Mouse (Mus musculus): ENCODE measurements around the gene Cacna1b. TPM values are rescaled to one million over a fixed set of nuclear protein-coding genes. Genes with fewer than 3 reads are reported as not detected.

Cacna1b gene
- 0.63 and 1.5 TPM in 2 replicates for polyA plus RNA-seq (2014; fragmentation: Nextera tagmentation; extraction: Ambion mirVana)

GRCm38 (mm10) chr2:24763115-24763557 is at the start of gene Cacna1b:
Gene Cacna1b, minus strand, starts transcription at chr2:24763152.
- peak; percentile 89 for ATAC-seq (ENCODE audit: insufficient number of reproducible peaks, low FRiP score, low TSS enrichment, low read depth)
- peak within 1 kb of the TSS; percentile 99 for H3K4me2 ChIP-seq (ENCODE audit: low read depth, severe bottlenecking)
- DNase-seq (ENCODE audit: low spot score) = peak; percentile 83
- no peaks in the 10 kb centered on the region for H3K9me3 ChIP-seq (ENCODE audit: control insufficient read depth, low read length)
- no peak within 1 kb of the TSS for H3K9ac ChIP-seq (ENCODE audit: low read length)
- H3K4me3 ChIP-seq (ENCODE audit: low read depth, low read length) = peak within 1 kb of the TSS; percentile 39
- no peaks in the 10 kb centered on the region for H3K36me3 ChIP-seq (ENCODE audit: control insufficient read depth, insufficient read depth, low read length)
- no peak within 1 kb of the TSS for H3K27ac ChIP-seq (replicated peaks; ENCODE audit: low read depth, low read length)
- H3K4me1 ChIP-seq (ENCODE audit: control insufficient read depth, insufficient read depth, low read length) = peaks cover 7% of the 10 kb centered on the region
- H3K27me3 ChIP-seq (ENCODE audit: control insufficient read depth, insufficient read depth, low read length) = peaks cover 26% of the 10 kb centered on the region
- 0% methylated on average over 42 of the region's 42 CpGs for WGBS

DNA sequence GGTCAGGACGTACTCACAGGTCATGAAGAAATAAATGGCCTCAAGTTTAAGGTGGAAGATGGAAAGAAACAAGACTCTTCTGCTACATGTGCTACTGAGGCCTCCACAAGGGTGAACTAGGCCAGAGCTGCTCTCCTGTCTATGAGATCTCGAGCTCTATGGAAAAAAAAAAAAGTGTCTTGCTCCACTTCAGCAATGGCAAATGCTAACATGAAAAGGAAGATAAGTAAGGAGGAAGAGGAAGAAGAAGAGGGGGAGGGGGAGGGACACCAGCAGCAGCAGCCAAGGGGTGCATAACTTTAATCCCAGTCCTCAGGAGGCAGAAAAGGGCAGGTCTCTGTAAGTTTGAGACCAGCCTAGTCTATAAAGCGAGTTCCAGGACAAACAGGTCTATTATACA is 46.8 kb upstream of the Cacna1b start:
- DNase-seq (ENCODE audit: low spot score) (no peak), ATAC-seq (ENCODE audit: insufficient number of reproducible peaks, low FRiP score, low TSS enrichment, low read depth) (no peak)
- H3K27ac ChIP-seq (replicated peaks; ENCODE audit: low read depth, low read length) = no peak overlapping the region
- no peak overlapping the region for H3K9ac ChIP-seq (ENCODE audit: low read length)
- H3K4me2 ChIP-seq (ENCODE audit: low read depth, severe bottlenecking) = no peak overlapping the region
- H3K27me3 ChIP-seq (ENCODE audit: control insufficient read depth, insufficient read depth, low read length) = no peaks in the 10 kb centered on the region
- H3K4me3 ChIP-seq (ENCODE audit: low read depth, low read length) = no peak overlapping the region
- no peaks in the 10 kb centered on the region for H3K4me1 ChIP-seq (ENCODE audit: control insufficient read depth, insufficient read depth, low read length)
- H3K9me3 ChIP-seq (ENCODE audit: control insufficient read depth, low read length) = no peaks in the 10 kb centered on the region
- H3K36me3 ChIP-seq (ENCODE audit: control insufficient read depth, insufficient read depth, low read length) = peaks cover 20% of the 10 kb centered on the region
- WGBS = 88% methylated on average over 3 of the region's 3 CpGs

DNA sequence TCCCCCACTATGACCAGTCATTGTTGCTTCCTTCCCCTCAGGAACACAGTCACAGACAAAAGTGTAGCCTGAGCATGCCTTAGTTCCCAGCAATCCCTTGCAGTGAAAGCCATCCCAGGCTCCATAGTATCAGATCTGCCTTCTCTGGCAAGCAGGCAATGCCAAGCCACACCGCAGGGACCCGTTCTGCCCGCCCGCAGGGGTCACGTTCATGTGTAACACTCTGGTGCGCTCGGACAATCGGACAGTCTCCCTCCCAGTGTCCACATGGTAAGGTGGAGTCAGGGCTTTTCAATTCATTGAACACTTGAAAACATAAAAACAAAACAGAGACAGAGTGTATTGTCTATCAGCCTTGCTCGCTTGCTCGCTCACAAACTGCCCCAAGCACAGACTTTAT is 44.7 kb upstream of the Cacna1b start:
- ATAC-seq (ENCODE audit: insufficient number of reproducible peaks, low FRiP score, low TSS enrichment, low read depth) (no peak), DNase-seq (ENCODE audit: low spot score) (no peak)
- no peak overlapping the region for H3K4me2 ChIP-seq (ENCODE audit: low read depth, severe bottlenecking)
- no peaks in the 10 kb centered on the region for H3K27me3 ChIP-seq (ENCODE audit: control insufficient read depth, insufficient read depth, low read length)
- H3K4me3 ChIP-seq (ENCODE audit: low read depth, low read length) = no peak overlapping the region
- no peaks in the 10 kb centered on the region for H3K4me1 ChIP-seq (ENCODE audit: control insufficient read depth, insufficient read depth, low read length)
- H3K9ac ChIP-seq (ENCODE audit: low read length) = no peak overlapping the region
- whole genome bisulfite sequencing = 95% methylated on average over 10 of the region's 10 CpGs
- H3K27ac ChIP-seq (replicated peaks; ENCODE audit: low read depth, low read length) = no peak overlapping the region
- peaks cover 23% of the 10 kb centered on the region for H3K36me3 ChIP-seq (ENCODE audit: control insufficient read depth, insufficient read depth, low read length)
- no peaks in the 10 kb centered on the region for H3K9me3 ChIP-seq (ENCODE audit: control insufficient read depth, low read length)

GRCm38 (mm10) chr2:24807036-24807435 is 44.1 kb upstream of the Cacna1b start:
- no peak overlapping the region for H3K4me2 ChIP-seq (ENCODE audit: low read depth, severe bottlenecking)
- ATAC-seq (ENCODE audit: insufficient number of reproducible peaks, low FRiP score, low TSS enrichment, low read depth) (no peak), DNase-seq (ENCODE audit: low spot score) (no peak)
- no peak overlapping the region for H3K4me3 ChIP-seq (ENCODE audit: low read depth, low read length)
- no peak overlapping the region for H3K9ac ChIP-seq (ENCODE audit: low read length)
- peaks cover 27% of the 10 kb centered on the region for H3K36me3 ChIP-seq (ENCODE audit: control insufficient read depth, insufficient read depth, low read length)
- H3K27me3 ChIP-seq (ENCODE audit: control insufficient read depth, insufficient read depth, low read length) = no peaks in the 10 kb centered on the region
- no peaks in the 10 kb centered on the region for H3K4me1 ChIP-seq (ENCODE audit: control insufficient read depth, insufficient read depth, low read length)
- H3K9me3 ChIP-seq (ENCODE audit: control insufficient read depth, low read length) = no peaks in the 10 kb centered on the region
- no peak overlapping the region for H3K27ac ChIP-seq (replicated peaks; ENCODE audit: low read depth, low read length)
- 96% methylated on average over 3 of the region's 3 CpGs for WGBS

GRCm38 (mm10) chr2:24806143-24806542 is 43.2 kb upstream of the Cacna1b start:
- no peak for DNase-seq (ENCODE audit: low spot score)
- no peak overlapping the region for H3K9ac ChIP-seq (ENCODE audit: low read length)
- no peak for ATAC-seq (ENCODE audit: insufficient number of reproducible peaks, low FRiP score, low TSS enrichment, low read depth)
- H3K27me3 ChIP-seq (ENCODE audit: control insufficient read depth, insufficient read depth, low read length) = no peaks in the 10 kb centered on the region
- no peak overlapping the region for H3K27ac ChIP-seq (replicated peaks; ENCODE audit: low read depth, low read length)
- no peaks in the 10 kb centered on the region for H3K4me1 ChIP-seq (ENCODE audit: control insufficient read depth, insufficient read depth, low read length)
- WGBS = 94% methylated on average over 6 of the region's 6 CpGs
- no peaks in the 10 kb centered on the region for H3K9me3 ChIP-seq (ENCODE audit: control insufficient read depth, low read length)
- H3K36me3 ChIP-seq (ENCODE audit: control insufficient read depth, insufficient read depth, low read length) = peaks cover 31% of the 10 kb centered on the region
- H3K4me2 ChIP-seq (ENCODE audit: low read depth, severe bottlenecking) = no peak overlapping the region
- H3K4me3 ChIP-seq (ENCODE audit: low read depth, low read length) = no peak overlapping the region

DNA sequence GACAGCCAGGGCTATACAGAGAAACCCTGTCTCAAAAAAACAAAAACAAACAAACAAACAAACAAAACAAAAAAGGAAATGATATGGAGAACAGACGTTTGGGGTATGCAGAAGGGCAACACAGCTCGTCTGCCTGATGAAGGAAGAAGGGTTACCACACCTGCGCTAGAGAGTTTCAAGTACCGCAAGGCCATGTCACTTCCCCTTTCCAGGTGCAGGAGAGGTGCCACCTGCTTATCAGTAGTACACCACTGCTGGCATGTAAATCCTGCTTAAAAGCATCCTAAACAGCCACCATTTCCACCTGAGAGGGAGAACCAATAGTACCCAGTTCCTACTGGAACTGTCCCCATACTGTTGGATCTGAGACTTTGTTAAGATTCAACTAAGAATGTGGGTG is 42.7 kb upstream of the Cacna1b start:
- 97% methylated on average over 4 of the region's 4 CpGs for WGBS

GRCm38 (mm10) chr2:24796833-24797457 is 34.0 kb upstream of the Cacna1b start:
- no peak for ATAC-seq (ENCODE audit: insufficient number of reproducible peaks, low FRiP score, low TSS enrichment, low read depth)

More for the DNA sequence above, 42.7 kb upstream of the Cacna1b start:
- Histone ChIP-seq H3K27ac (replicated peaks; ENCODE audit: low read depth, low read length) (no peak overlapping the region), H3K4me3 (ENCODE audit: low read depth, low read length) (no peak overlapping the region), H3K27me3 (ENCODE audit: control insufficient read depth, insufficient read depth, low read length) (no peaks in the 10 kb centered on the region), H3K4me1 (ENCODE audit: control insufficient read depth, insufficient read depth, low read length) (no peaks in the 10 kb centered on the region), H3K9ac (ENCODE audit: low read length) (no peak overlapping the region), H3K9me3 (ENCODE audit: control insufficient read depth, low read length) (no peaks in the 10 kb centered on the region), H3K36me3 (ENCODE audit: control insufficient read depth, insufficient read depth, low read length) (peaks cover 33% of the 10 kb centered on the region), H3K4me2 (ENCODE audit: low read depth, severe bottlenecking) (no peak overlapping the region)
- DNase-seq (ENCODE audit: low spot score) = no peak
- no peak for ATAC-seq (ENCODE audit: insufficient number of reproducible peaks, low FRiP score, low TSS enrichment, low read depth)

GRCm38 (mm10) chr2:24787250-24787649 is 24.3 kb upstream of the Cacna1b start:
- Histone ChIP-seq H3K4me2 (ENCODE audit: low read depth, severe bottlenecking) (no peak overlapping the region), H3K9me3 (ENCODE audit: control insufficient read depth, low read length) (no peaks in the 10 kb centered on the region), H3K9ac (ENCODE audit: low read length) (no peak overlapping the region), H3K27ac (replicated peaks; ENCODE audit: low read depth, low read length) (no peak overlapping the region), H3K27me3 (ENCODE audit: control insufficient read depth, insufficient read depth, low read length) (no peaks in the 10 kb centered on the region), H3K4me1 (ENCODE audit: control insufficient read depth, insufficient read depth, low read length) (no peaks in the 10 kb centered on the region), H3K4me3 (ENCODE audit: low read depth, low read length) (no peak overlapping the region), H3K36me3 (ENCODE audit: control insufficient read depth, insufficient read depth, low read length) (peaks cover 9% of the 10 kb centered on the region)
- WGBS = 59% methylated on average over 4 of the region's 4 CpGs
- DNase-seq (ENCODE audit: low spot score) = no peak
- ATAC-seq (ENCODE audit: insufficient number of reproducible peaks, low FRiP score, low TSS enrichment, low read depth) = no peak

More at GRCm38 (mm10) chr2:24796833-24797457, 34.0 kb upstream of the Cacna1b start:
- Histone ChIP-seq H3K36me3 (ENCODE audit: control insufficient read depth, insufficient read depth, low read length) (peaks cover 23% of the 10 kb centered on the region), H3K4me3 (ENCODE audit: low read depth, low read length) (no peak overlapping the region), H3K27me3 (ENCODE audit: control insufficient read depth, insufficient read depth, low read length) (no peaks in the 10 kb centered on the region), H3K9ac (ENCODE audit: low read length) (no peak overlapping the region), H3K4me2 (ENCODE audit: low read depth, severe bottlenecking) (no peak overlapping the region), H3K4me1 (ENCODE audit: control insufficient read depth, insufficient read depth, low read length) (no peaks in the 10 kb centered on the region), H3K27ac (replicated peaks; ENCODE audit: low read depth, low read length) (no peak overlapping the region), H3K9me3 (ENCODE audit: control insufficient read depth, low read length) (no peaks in the 10 kb centered on the region)
- 92% methylated on average over 5 of the region's 5 CpGs for WGBS
- DNase-seq (ENCODE audit: low spot score) = no peak

- Histone ChIP-seq H3K9ac (ENCODE audit: low read length) (no peak overlapping the region), H3K4me3 (ENCODE audit: low read depth, low read length) (no peak overlapping the region), H3K4me1 (ENCODE audit: control insufficient read depth, insufficient read depth, low read length) (0 out of 2 replicates have a peak, but pooled peaks cover 4% of the 10 kb centered on the region), H3K4me2 (ENCODE audit: low read depth, severe bottlenecking) (no peak overlapping the region), H3K27me3 (ENCODE audit: control insufficient read depth, insufficient read depth, low read length) (no peaks in the 10 kb centered on the region), H3K36me3 (ENCODE audit: control insufficient read depth, insufficient read depth, low read length) (no peaks in the 10 kb centered on the region), H3K9me3 (ENCODE audit: control insufficient read depth, low read length) (no peaks in the 10 kb centered on the region), H3K27ac (replicated peaks; ENCODE audit: low read depth, low read length) (no peak overlapping the region)
- no peak for ATAC-seq (ENCODE audit: insufficient number of reproducible peaks, low FRiP score, low TSS enrichment, low read depth)
- 53% methylated on average over 4 of the region's 4 CpGs for WGBS
- no peak for DNase-seq (ENCODE audit: low spot score)
Measured at GRCm38 (mm10) chr2:24781253-24781652, 18.3 kb upstream of the Cacna1b start.

All from limb, embryonic 11.5 days (tissue).